Mouse (Mus musculus): ENCODE measurements at regions not wholly inside any gene's neighbourhood (a gene's known extent, or its start where the extent isn't known, plus 50 kb on each side); places are given as distances from the start of the nearest gene placed in this dataset.
A peak's percentile ranks its signal among the peaks of the same experiment; 100 is the strongest.

DNA sequence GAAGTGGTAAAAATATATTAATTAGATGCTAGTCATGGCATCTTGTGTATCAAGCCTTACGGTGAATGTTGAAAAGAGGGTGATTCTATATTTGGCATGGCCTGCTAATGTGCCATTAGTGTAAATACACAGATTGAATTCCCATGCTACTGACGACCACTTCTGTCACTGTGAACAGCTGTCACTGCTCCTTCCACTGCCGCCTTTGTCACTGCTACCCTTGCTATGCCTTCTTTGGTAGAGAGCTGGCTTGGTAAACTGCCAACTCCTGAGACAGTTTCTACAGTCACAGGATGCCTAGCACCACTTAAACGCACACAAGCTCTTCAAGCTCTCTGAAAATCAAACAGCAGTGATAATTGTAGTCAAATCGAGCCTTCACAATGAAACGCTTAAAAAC, 184.1 kb upstream of the Veph1 start:
- no peak overlapping the region for H3K4me2 ChIP-seq
- no peaks in the 10 kb centered on the region for H3K9me3 ChIP-seq (replicated peaks)
- no peak for ATAC-seq (replicated peaks; ENCODE audit: low FRiP score)
- 61% methylated on average over 6 of the region's 6 CpGs for WGBS
- 0 out of 2 replicates have a peak, but pooled peaks cover 4% of the 10 kb centered on the region for H3K4me1 ChIP-seq
- H3K27ac ChIP-seq, result no peak overlapping the region
- no peak overlapping the region for H3K4me3 ChIP-seq (replicated peaks)
- H3K27me3 ChIP-seq, result no peaks in the 10 kb centered on the region
- H3K36me3 ChIP-seq, result no peaks in the 10 kb centered on the region
- no peak overlapping the region for H3K9ac ChIP-seq

DNA sequence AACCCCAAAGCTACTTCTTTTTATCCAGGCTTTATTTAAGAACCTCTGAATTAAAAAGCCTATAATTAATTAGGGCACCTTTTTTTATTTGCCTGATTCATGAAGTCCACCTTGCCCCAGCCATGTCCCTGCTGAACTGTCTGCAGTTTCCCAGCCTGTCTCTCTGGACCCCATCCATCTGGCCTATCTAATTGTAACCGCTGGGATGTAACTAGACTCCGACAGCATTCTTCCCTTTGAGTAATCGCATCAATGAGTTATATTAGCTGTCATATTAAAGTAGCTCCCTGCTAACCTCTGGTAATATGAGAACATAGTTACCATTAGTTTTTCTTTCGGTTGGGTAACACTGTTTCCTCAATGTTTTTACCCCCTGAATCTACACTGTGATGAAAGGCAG, 182.6 kb upstream of the Veph1 start:
- Histone ChIP-seq H3K4me3 (replicated peaks) (no peak overlapping the region), H3K27ac (no peak overlapping the region), H3K27me3 (no peaks in the 10 kb centered on the region), H3K9me3 (replicated peaks) (no peaks in the 10 kb centered on the region), H3K4me1 (0 out of 2 replicates have a peak, but pooled peaks cover 4% of the 10 kb centered on the region), H3K9ac (no peak overlapping the region), H3K4me2 (no peak overlapping the region), H3K36me3 (no peaks in the 10 kb centered on the region)
- peak; percentile 74 for ATAC-seq (replicated peaks; ENCODE audit: low FRiP score)
- WGBS, result 13% methylated on average over 4 of the region's 4 CpGs

DNA sequence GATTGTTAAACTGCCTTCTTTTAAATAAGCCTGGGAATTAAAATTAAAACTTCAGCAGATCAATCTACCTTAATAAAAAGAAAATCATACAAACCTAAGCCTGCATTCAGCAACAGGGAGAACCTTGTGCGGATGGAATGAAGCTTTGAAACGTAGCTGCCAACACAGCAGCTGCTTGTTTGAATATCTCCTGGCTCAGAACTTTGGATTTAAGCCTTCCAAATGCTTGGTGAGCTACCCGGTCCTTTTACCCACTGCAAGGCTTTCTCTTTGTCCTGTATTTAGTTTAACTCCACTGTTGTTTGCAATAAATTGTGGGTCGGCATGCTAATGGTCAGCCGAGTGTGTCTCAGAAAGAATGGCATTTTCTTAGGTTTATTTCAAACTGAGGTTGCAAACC, 169.7 kb upstream of the Veph1 start:
- H3K4me3 ChIP-seq (replicated peaks), result no peak overlapping the region
- H3K36me3 ChIP-seq, result no peaks in the 10 kb centered on the region
- no peak overlapping the region for H3K27ac ChIP-seq
- no peaks in the 10 kb centered on the region for H3K4me1 ChIP-seq
- H3K27me3 ChIP-seq, result no peaks in the 10 kb centered on the region
- no peak overlapping the region for H3K4me2 ChIP-seq
- no peak overlapping the region for H3K9ac ChIP-seq
- ATAC-seq (replicated peaks; ENCODE audit: low FRiP score), result no peak
- no peaks in the 10 kb centered on the region for H3K9me3 ChIP-seq (replicated peaks)
- WGBS, result 83% methylated on average over 5 of the region's 5 CpGs

DNA sequence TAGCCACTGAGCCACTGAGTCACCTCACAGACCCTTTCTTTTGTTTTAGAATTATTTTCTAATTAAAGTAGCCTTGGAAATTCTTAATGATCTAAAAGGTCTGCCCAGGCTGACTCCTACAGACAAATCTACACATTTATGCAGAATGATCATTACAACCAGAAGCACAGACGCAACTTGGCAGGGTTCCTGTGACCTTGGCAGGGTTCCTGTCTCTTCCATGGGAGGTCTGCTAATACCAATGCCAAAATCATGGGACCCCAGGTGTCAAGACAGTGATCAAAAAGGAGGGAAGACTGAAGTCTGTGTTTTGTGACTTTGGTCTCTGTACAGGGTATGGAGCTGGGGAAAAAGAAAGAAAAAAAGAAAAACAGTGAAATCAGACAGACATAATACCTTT, 168.7 kb upstream of the Veph1 start:
- 84% methylated on average over 1 of the region's 1 CpGs for WGBS
- Histone ChIP-seq H3K9ac (no peak overlapping the region), H3K27me3 (no peaks in the 10 kb centered on the region), H3K27ac (no peak overlapping the region), H3K4me1 (no peaks in the 10 kb centered on the region), H3K36me3 (no peaks in the 10 kb centered on the region), H3K4me3 (replicated peaks) (no peak overlapping the region), H3K4me2 (no peak overlapping the region), H3K9me3 (replicated peaks) (no peaks in the 10 kb centered on the region)
- no peak for ATAC-seq (replicated peaks; ENCODE audit: low FRiP score)

DNA sequence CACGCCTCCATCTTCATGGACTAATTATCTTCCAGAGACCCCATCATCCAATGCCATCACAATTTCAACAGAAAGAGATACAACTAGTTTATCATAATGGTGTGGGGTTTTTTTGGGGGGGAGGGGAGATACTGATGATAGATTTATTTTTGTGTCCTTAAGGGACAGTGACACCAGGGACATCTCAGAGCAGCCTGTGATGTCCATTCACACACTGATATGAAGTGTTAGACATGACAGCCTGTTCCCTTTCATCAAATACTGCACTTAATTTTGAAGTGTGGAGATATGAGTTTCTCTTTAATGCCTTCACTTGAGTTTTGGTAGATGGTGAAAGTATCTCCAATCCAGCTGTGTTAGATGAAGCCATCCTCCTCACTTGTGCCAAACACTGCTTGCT, 165.7 kb upstream of the Veph1 start:
- 84% methylated on average over 1 of the region's 1 CpGs for WGBS
- H3K4me2 ChIP-seq, result no peak overlapping the region
- H3K9ac ChIP-seq, result no peak overlapping the region
- no peak overlapping the region for H3K4me3 ChIP-seq (replicated peaks)
- no peak for ATAC-seq (replicated peaks; ENCODE audit: low FRiP score)
- no peaks in the 10 kb centered on the region for H3K9me3 ChIP-seq (replicated peaks)
- H3K36me3 ChIP-seq, result no peaks in the 10 kb centered on the region
- H3K4me1 ChIP-seq, result no peaks in the 10 kb centered on the region
- no peaks in the 10 kb centered on the region for H3K27me3 ChIP-seq
- H3K27ac ChIP-seq, result no peak overlapping the region

DNA sequence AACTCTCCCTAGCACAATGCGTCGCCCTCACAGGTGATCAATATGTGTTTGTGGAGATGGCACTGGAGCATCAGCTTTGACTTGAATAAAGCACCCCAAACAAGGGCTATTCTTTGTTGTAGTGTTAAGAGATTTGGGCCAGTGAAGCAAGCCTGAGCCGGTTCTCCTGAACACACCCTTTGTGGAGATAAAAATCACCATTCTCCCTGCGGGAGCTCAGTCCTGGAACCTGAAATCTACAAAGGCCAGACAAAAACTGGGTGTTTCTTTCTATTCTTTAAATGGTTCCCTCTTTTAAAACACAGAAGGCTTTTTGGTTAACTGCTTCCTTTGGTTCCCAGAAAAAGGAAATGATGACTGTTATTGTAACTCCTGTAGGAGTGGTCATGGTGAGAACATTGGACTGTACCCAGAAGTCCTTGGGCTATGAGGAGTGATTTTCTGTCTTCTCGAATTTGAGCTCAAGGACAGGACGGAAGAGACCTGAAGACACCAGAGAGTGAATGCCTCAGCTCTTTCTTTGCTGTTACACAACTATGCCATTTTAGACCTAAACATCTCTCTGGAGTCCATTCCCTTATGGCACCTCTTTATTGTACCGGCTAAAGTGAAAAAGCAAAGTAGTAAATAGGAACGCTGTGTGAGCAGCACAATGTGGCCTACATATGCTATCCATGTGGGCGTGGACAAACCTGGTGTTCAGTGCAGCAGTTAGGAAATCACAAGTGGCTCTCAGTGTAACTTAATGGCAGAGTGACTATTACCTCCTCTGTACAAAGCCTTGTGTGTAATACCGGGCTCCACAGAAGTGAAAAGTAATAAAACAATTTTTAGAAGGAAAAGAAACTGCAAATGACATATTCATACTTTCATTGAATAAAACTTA, 149.9 kb upstream of the Veph1 start:
- H3K4me1 ChIP-seq, result no peaks in the 10 kb centered on the region
- ATAC-seq (replicated peaks; ENCODE audit: low FRiP score), result no peak
- no peak overlapping the region for H3K4me3 ChIP-seq (replicated peaks)
- H3K9me3 ChIP-seq (replicated peaks), result no peaks in the 10 kb centered on the region
- 82% methylated on average over 10 of the region's 10 CpGs for WGBS
- H3K4me2 ChIP-seq, result no peak overlapping the region
- H3K27me3 ChIP-seq, result no peaks in the 10 kb centered on the region
- H3K36me3 ChIP-seq, result no peaks in the 10 kb centered on the region
- H3K9ac ChIP-seq, result no peak overlapping the region
- no peak overlapping the region for H3K27ac ChIP-seq

DNA sequence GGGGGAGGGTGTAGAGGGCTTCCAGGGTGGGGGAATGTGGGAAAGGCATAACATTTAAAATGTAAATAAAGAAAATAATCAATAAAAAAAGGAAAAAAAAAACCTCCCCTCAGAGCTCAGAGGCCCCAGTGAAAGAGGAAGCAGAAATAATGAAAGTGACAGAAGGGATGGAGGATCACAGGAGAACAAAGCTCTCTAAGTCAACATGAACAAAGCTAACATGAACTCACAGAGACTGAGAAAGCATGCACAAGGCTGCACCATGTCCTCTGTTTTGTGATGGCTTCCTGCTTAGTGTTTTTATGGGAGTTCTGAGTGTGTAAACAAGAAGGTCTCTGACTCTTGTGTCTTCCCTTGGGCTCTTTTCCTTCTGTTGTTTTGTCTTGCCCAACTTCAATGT, 136.6 kb upstream of the Veph1 start:
- H3K9me3 ChIP-seq (replicated peaks), result no peaks in the 10 kb centered on the region
- no peak for ATAC-seq (replicated peaks; ENCODE audit: low FRiP score)
- H3K36me3 ChIP-seq, result no peaks in the 10 kb centered on the region

DNA sequence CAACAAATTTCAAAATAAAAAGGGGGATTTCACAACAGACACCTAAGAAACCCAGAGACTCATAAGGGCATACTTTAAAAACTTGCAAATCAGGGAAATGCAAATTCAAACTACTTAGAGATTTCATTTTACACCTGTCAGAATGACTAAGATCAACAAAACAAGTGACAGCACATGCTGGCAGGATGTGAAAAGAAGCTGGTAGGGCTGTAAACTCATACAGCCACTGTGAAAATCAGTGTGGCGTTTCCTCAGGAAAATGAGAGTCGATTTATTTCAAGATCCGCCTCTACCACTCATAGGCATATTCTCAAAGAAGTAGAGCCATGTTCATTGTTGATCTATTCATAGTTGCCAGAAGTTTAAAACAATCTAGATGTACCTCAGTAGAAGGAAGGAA, 133.6 kb upstream of the Veph1 start:
- Histone ChIP-seq H3K9ac (no peak overlapping the region), H3K4me1 (no peaks in the 10 kb centered on the region), H3K36me3 (no peaks in the 10 kb centered on the region), H3K4me2 (no peak overlapping the region), H3K27me3 (no peaks in the 10 kb centered on the region), H3K27ac (no peak overlapping the region), H3K9me3 (replicated peaks) (no peaks in the 10 kb centered on the region), H3K4me3 (replicated peaks) (no peak overlapping the region)
- 83% methylated on average over 3 of the region's 3 CpGs for WGBS
- ATAC-seq (replicated peaks; ENCODE audit: low FRiP score), result no peak

More for the DNA sequence above, 136.6 kb upstream of the Veph1 start:
- Histone ChIP-seq H3K27me3 (no peaks in the 10 kb centered on the region), H3K9ac (no peak overlapping the region), H3K4me3 (replicated peaks) (no peak overlapping the region), H3K27ac (no peak overlapping the region), H3K4me1 (no peaks in the 10 kb centered on the region), H3K4me2 (no peak overlapping the region)

DNA sequence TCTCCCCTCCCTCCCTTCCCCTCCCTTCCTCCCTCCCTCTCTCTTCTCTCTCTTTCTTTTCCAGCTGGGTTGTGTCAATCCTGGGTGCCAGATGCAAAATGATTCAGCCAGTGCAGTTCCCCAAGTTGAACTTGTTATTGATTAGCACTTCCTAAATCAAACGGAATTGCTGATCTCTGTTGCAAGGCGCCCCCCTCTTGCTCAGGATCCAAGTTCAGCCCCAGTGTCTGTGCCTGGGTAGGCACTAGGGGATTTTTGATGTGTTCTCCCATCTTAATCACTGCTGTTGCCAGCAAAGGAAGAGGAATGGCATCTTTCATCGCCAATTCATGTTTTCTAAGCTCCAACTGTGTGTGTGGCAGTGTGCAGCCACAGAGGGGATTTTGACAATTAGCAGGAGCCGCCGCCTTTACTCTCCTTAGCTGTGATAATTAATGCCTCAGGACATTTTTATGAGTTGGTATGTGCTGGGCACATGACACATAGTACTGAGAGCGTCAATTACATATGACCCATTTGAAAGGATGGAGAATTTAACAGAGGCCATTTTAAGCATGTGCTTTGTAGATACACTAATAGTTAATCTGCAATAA, 125.9 kb upstream of the Veph1 start:
- Histone ChIP-seq H3K4me1 (0 out of 2 replicates have a peak, but pooled peaks cover 3% of the 10 kb centered on the region), H3K9ac (no peak overlapping the region), H3K27ac (no peak overlapping the region), H3K36me3 (no peaks in the 10 kb centered on the region), H3K27me3 (no peaks in the 10 kb centered on the region), H3K9me3 (replicated peaks) (no peaks in the 10 kb centered on the region), H3K4me2 (no peak overlapping the region), H3K4me3 (replicated peaks) (no peak overlapping the region)
- WGBS, result 29% methylated on average over 6 of the region's 6 CpGs
- ATAC-seq (replicated peaks; ENCODE audit: low FRiP score), result no peak

DNA sequence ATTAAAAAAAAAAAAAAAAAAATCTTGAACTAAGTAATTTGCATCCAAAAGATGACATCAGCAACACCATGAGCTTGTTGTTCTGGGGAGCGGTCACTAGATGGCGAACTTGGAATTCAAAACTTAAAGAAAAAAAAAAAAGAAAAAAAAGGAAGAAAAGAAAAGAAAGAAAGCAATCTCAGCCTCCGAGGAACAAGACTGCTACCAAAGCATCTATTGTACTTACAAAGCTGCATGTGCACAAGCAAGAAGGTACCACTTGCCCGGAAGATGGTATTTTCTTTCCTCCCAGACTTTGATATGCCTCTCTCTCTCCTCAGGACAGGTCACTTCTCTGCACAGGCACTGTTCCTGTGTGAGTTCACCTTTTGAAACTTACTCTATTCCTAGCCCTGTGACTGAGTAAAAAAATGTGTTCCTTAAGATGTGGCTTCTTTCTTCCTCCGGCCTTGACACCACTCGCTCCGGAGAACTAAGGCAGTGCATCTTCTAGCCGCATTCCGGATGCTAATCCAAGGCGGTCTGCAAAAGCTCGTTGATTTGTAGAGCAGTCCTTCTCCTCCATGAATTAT, 114.2 kb upstream of the Veph1 start:
- Histone ChIP-seq H3K36me3 (no peaks in the 10 kb centered on the region), H3K9me3 (replicated peaks) (no peaks in the 10 kb centered on the region), H3K27me3 (peaks cover 5% of the 10 kb centered on the region; the same call in 1 of the 2 replicates), H3K4me1 (0 out of 2 replicates have a peak, but pooled peaks cover 3% of the 10 kb centered on the region), H3K27ac (no peak overlapping the region), H3K9ac (no peak overlapping the region), H3K4me2 (peak overlapping the region; percentile 54), H3K4me3 (replicated peaks) (peak overlapping the region; percentile 25)
- ATAC-seq (replicated peaks; ENCODE audit: low FRiP score), result 0 out of 2 replicates have a peak, but pooled peaks have one; percentile 46
- WGBS, result 29% methylated on average over 11 of the region's 11 CpGs

DNA sequence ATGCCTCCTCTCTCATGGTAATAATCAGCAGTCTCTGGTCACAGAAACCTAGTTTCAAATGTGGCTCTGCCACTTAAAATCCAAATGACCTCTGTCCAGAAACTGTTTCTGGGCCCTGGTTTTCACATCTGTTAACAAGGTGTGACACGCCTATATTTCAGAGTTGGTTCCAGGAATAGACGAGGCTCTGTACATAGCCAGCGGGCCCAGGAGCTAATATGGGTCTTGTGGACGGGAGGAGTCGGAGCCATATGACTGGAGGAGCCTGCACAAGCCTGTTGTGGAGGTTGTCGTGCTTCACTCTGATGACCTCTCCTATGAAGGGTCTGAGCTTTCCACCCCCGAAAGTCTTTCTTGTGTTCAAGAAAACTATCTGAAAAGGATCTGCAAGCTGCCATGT, 112.2 kb upstream of the Veph1 start:
- Histone ChIP-seq H3K9ac (no peak overlapping the region), H3K4me3 (replicated peaks) (no peak overlapping the region), H3K4me2 (no peak overlapping the region), H3K27ac (no peak overlapping the region), H3K4me1 (0 out of 2 replicates have a peak, but pooled peaks cover 3% of the 10 kb centered on the region), H3K9me3 (replicated peaks) (no peaks in the 10 kb centered on the region), H3K27me3 (peaks cover 5% of the 10 kb centered on the region; the same call in 1 of the 2 replicates), H3K36me3 (no peaks in the 10 kb centered on the region)
- WGBS, result 81% methylated on average over 7 of the region's 7 CpGs
- no peak for ATAC-seq (replicated peaks; ENCODE audit: low FRiP score)

DNA sequence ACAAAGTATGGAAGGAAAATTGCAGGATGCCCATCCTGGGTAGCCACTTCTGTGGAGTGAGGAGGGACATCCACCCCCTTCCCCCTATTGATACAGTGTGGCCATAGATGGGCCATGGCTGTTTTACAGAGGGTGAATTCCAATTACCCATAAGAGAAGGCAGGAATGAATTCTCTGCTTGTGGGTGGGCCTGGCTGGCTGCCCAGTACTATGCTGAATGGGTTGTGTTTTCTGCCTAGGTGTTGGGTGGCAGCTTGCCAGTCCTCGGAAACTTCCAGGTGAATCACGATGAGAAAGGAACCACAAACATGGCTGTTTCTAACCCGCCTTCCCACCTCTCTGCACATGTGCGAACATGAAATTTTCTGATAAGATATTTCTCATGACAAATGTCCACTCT, 109.0 kb upstream of the Veph1 start:
- 71% methylated on average over 4 of the region's 4 CpGs for WGBS
- Histone ChIP-seq H3K9me3 (replicated peaks) (no peaks in the 10 kb centered on the region), H3K9ac (no peak overlapping the region), H3K4me1 (peaks cover 5% of the 10 kb centered on the region), H3K4me2 (no peak overlapping the region), H3K27me3 (peaks cover 10% of the 10 kb centered on the region; the same call in 1 of the 2 replicates), H3K27ac (no peak overlapping the region), H3K36me3 (no peaks in the 10 kb centered on the region), H3K4me3 (replicated peaks) (no peak overlapping the region)
- ATAC-seq (replicated peaks; ENCODE audit: low FRiP score), result no peak

Measured in kidney, embryonic 15.5 days (tissue).